Mouse (Mus musculus) erythroblast, embryonic 14.5 days (primary cell): Measurements from ENCODE around the gene Steap3. TPM values are rescaled to one million over a fixed set of nuclear protein-coding genes. Genes with fewer than 3 reads are reported as not detected.

Source experiments
- H3K27me3 ChIP-seq: 2 replicates; pipeline ENCODE4 v1.6.1; 2012; ENCODE audit warnings: inconsistent platforms; ENCODE audit not compliant: control insufficient read depth
- H3K36me3 ChIP-seq: 2 replicates; pipeline ENCODE4 v1.6.1; 2012; ENCODE audit warnings: mild to moderate bottlenecking, inconsistent platforms; ENCODE audit not compliant: control insufficient read depth
- H3K4me1 ChIP-seq: 2 replicates; pipeline ENCODE4 v1.6.1; 2012; ENCODE audit warnings: inconsistent platforms; ENCODE audit not compliant: control insufficient read depth
- H3K4me3 ChIP-seq: replicated peaks from 2 replicates; pipeline ENCODE3; 2012; ENCODE audit warnings: moderate library complexity, mild to moderate bottlenecking, inconsistent platforms
- H3K9me3 ChIP-seq: 2 replicates; pipeline ENCODE4 v1.6.1; 2012; ENCODE audit warnings: low read length, inconsistent platforms, mixed read lengths; ENCODE audit not compliant: control insufficient read depth
- GATA1 ChIP-seq: IDR thresholded peaks from 2 replicates; pipeline ENCODE4 v1.6.1; 2012; ENCODE audit warnings: low read length, inconsistent platforms, mixed read lengths
- TAL1 ChIP-seq: IDR thresholded peaks from 3 replicates; pipeline ENCODE4 v1.6.1; 2012; ENCODE audit warnings: low read length, inconsistent platforms, mixed read lengths
- polyA plus RNA-seq: library from polyadenylated mRNA; stranded (reverse); fragments of >175 nt; gene quantifications from 2 replicates; pipeline ENCODE4 v1.2.3, GENCODE M21; 2012

Gene Steap3
- polyA plus RNA-seq, 1 experiment: 29.2 TPM

- Histone ChIP-seq H3K4me3 (no peak overlapping the region), H3K4me1 (no peaks in the 10 kb centered on the region), H3K27me3 (no peaks in the 10 kb centered on the region), H3K36me3 (no peaks in the 10 kb centered on the region), H3K9me3 (no peaks in the 10 kb centered on the region)
- TF ChIP-seq TAL1 (no peak), GATA1 (no peak)
These were observed 85.8 kb downstream of the Steap3 start for GRCm38 (mm10) chr1:120186655-120187054.

- H3K9me3 ChIP-seq: no peaks in the 10 kb centered on the region
- no peak overlapping the region for H3K4me3 ChIP-seq
- H3K36me3 ChIP-seq: no peaks in the 10 kb centered on the region
- no peaks in the 10 kb centered on the region for H3K4me1 ChIP-seq
- no peaks in the 10 kb centered on the region for H3K27me3 ChIP-seq
- no peak for TF ChIP-seq TAL1
- no peak for TF ChIP-seq GATA1
These were observed 86.3 kb downstream of the Steap3 start for GRCm38 (mm10) chr1:120186204-120186603.

GRCm38 (mm10) chr1:120177141-120177540, 95.4 kb downstream of the Steap3 start:
- TF ChIP-seq TAL1 (no peak), GATA1 (no peak)
- no peak overlapping the region for H3K4me3 ChIP-seq

GRCm38 (mm10) chr1:120176313-120176712, 96.2 kb downstream of the Steap3 start:
- TF ChIP-seq GATA1 (no peak), TAL1 (no peak)
- H3K9me3 ChIP-seq: no peaks in the 10 kb centered on the region
- H3K4me1 ChIP-seq: no peaks in the 10 kb centered on the region

More at GRCm38 (mm10) chr1:120177141-120177540, 95.4 kb downstream of the Steap3 start:
- Histone ChIP-seq H3K9me3 (no peaks in the 10 kb centered on the region), H3K36me3 (no peaks in the 10 kb centered on the region), H3K27me3 (no peaks in the 10 kb centered on the region), H3K4me1 (no peaks in the 10 kb centered on the region)

GRCm38 (mm10) chr1:120174991-120175390, 97.5 kb downstream of the Steap3 start:
- no peaks in the 10 kb centered on the region for H3K4me1 ChIP-seq
- H3K4me3 ChIP-seq: no peak overlapping the region
- TF ChIP-seq GATA1 (no peak), TAL1 (no peak)

More at GRCm38 (mm10) chr1:120176313-120176712, 96.2 kb downstream of the Steap3 start:
- Histone ChIP-seq H3K36me3 (no peaks in the 10 kb centered on the region), H3K27me3 (no peaks in the 10 kb centered on the region), H3K4me3 (no peak overlapping the region)

GRCm38 (mm10) chr1:120171819-120172521, 100.5 kb downstream of the Steap3 start:
- no peak overlapping the region for H3K4me3 ChIP-seq
- no peaks in the 10 kb centered on the region for H3K9me3 ChIP-seq
- no peaks in the 10 kb centered on the region for H3K36me3 ChIP-seq
- H3K4me1 ChIP-seq: no peaks in the 10 kb centered on the region
- TF ChIP-seq GATA1 (no peak), TAL1 (no peak)
- no peaks in the 10 kb centered on the region for H3K27me3 ChIP-seq

More at GRCm38 (mm10) chr1:120174991-120175390, 97.5 kb downstream of the Steap3 start:
- no peaks in the 10 kb centered on the region for H3K27me3 ChIP-seq
- no peaks in the 10 kb centered on the region for H3K36me3 ChIP-seq
- no peaks in the 10 kb centered on the region for H3K9me3 ChIP-seq

GRCm38 (mm10) chr1:120170307-120170706, 102.2 kb downstream of the Steap3 start:
- TF ChIP-seq GATA1 (no peak), TAL1 (no peak)
- Histone ChIP-seq H3K4me1 (no peaks in the 10 kb centered on the region), H3K4me3 (no peak overlapping the region), H3K27me3 (no peaks in the 10 kb centered on the region), H3K36me3 (no peaks in the 10 kb centered on the region; the same call in 1 of the 2 replicates), H3K9me3 (no peaks in the 10 kb centered on the region)

GRCm38 (mm10) chr1:120168674-120169073, 103.8 kb downstream of the Steap3 start:
- H3K36me3 ChIP-seq: no peaks in the 10 kb centered on the region; the same call in 1 of the 2 replicates

GRCm38 (mm10) chr1:120168016-120168415, 104.5 kb downstream of the Steap3 start:
- no peaks in the 10 kb centered on the region for H3K27me3 ChIP-seq
- no peak for TF ChIP-seq GATA1
- no peak for TF ChIP-seq TAL1
- no peaks in the 10 kb centered on the region for H3K4me1 ChIP-seq
- H3K36me3 ChIP-seq: no peaks in the 10 kb centered on the region; the same call in 1 of the 2 replicates
- H3K9me3 ChIP-seq: no peaks in the 10 kb centered on the region
- H3K4me3 ChIP-seq: no peak overlapping the region

More at GRCm38 (mm10) chr1:120168674-120169073, 103.8 kb downstream of the Steap3 start:
- no peaks in the 10 kb centered on the region for H3K9me3 ChIP-seq
- TF ChIP-seq GATA1: no peak
- TF ChIP-seq TAL1: no peak
- no peaks in the 10 kb centered on the region for H3K27me3 ChIP-seq
- no peak overlapping the region for H3K4me3 ChIP-seq
- no peaks in the 10 kb centered on the region for H3K4me1 ChIP-seq
